In the genomic region with DNA sequence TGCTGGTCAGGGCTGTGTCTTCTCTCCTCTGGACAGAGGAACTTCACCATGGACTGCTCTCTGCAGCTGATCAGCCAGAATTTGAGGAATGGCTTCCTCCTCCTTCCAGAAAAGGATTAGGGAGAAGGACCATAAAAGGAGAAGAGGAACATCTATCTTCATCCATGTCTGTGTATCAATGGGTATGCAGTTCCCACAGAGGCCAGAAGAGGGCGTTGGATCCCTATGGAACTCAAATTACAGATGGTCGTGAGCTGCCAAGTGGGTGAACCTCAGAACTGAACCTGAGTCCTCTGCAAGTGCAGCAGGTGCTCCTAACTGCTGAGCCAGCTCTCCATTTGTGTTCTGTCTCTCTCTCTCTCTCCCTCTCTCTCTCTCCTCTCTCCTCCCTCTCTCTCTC, we compare ENCODE assay signal across 23 mouse cellular contexts. TPM values are rescaled to one million over a fixed set of nuclear protein-coding genes. Genes with fewer than 3 reads are reported as not detected.
DNase-seq lines count a peak whose midpoint lies in the region; ATAC-seq and TF ChIP-seq lines count a peak whose summit lies in the region.
"Had no signal": no experiment of that assay in that cellular context is flagged by ENCODE, and none has a peak within 500 bp of the region (broad histone marks: within the 10 kb centered on the region; RNA-seq: fewer than 3 reads in every experiment).

No protein-coding gene starts in this region.

- H3K27me3 ChIP-seq in heart, adult 2 months (ENCODE audit: control insufficient read depth, insufficient read depth, low read length) = no peaks in the 10 kb centered on the region
- H3K27me3 ChIP-seq in liver, embryonic 14.5 days (ENCODE audit: control insufficient read depth, insufficient read depth, low read length) = no peaks in the 10 kb centered on the region
- H3K27me3 ChIP-seq in liver, embryonic 11.5 days (replicated peaks; ENCODE audit: control insufficient read depth, insufficient read depth, low read length) = no peaks in the 10 kb centered on the region
- H3K27me3 ChIP-seq in ES-Bruce4 (ENCODE audit: control insufficient read depth, insufficient read depth, low read length, poor library complexity, severe bottlenecking) = no peaks in the 10 kb centered on the region
- H3K27me3 ChIP-seq: heart, embryonic 15.5 days; hindbrain, embryonic 15.5 days; kidney, embryonic 15.5 days; liver, embryonic 12.5 days; lung, embryonic 15.5 days had no signal

- no peaks in the 10 kb centered on the region for H3K79me2 ChIP-seq in heart, adult 2 months (replicated peaks; ENCODE audit: control insufficient read depth, insufficient read depth, low read length)

- ATAC-seq in liver, embryonic 14.5 days (ENCODE audit: insufficient read depth) = no peak
- no peak for ATAC-seq in liver, embryonic 11.5 days (replicated peaks; ENCODE audit: low FRiP score)
- ATAC-seq: CD4-positive, CD25-positive, alpha-beta regulatory T cell, adult 4 months; intestine, embryonic 16.5 days; liver, embryonic 12.5 days; midbrain, embryonic 16.5 days had no signal

- H3K4me3 ChIP-seq in heart, adult 2 months = no peak overlapping the region
- no peak overlapping the region for H3K4me3 ChIP-seq in liver, embryonic 14.5 days (ENCODE audit: insufficient read depth in 1 of 2, low read depth in 2 of 2, low read length in 2 of 2)
- no peak overlapping the region for H3K4me3 ChIP-seq in liver, embryonic 11.5 days (ENCODE audit: low read depth, low read length)
- no peak overlapping the region for H3K4me3 ChIP-seq in ES-Bruce4 (ENCODE audit: low read depth, low read length)
- H3K4me3 ChIP-seq: forebrain, embryonic 10.5 days; gastrocnemius, adult 2 months; heart, embryonic 15.5 days; hindbrain, embryonic 15.5 days; kidney, embryonic 15.5 days; liver, embryonic 12.5 days; lung, embryonic 15.5 days had no signal

- H3K27ac ChIP-seq in heart, adult 2 months = no peak overlapping the region
- H3K27ac ChIP-seq in liver, embryonic 14.5 days = no peak overlapping the region
- H3K27ac ChIP-seq in liver, embryonic 11.5 days (ENCODE audit: low read depth, low read length) = no peak overlapping the region
- no peak overlapping the region for H3K27ac ChIP-seq in ES-Bruce4 (ENCODE audit: insufficient read depth, low read length)
- H3K27ac ChIP-seq: forebrain, embryonic 10.5 days; gastrocnemius, adult 2 months; heart, embryonic 15.5 days; hindbrain, embryonic 15.5 days; kidney, embryonic 15.5 days; liver, embryonic 12.5 days; lung, embryonic 15.5 days; macrophage had no signal

- no peaks in the 10 kb centered on the region for H3K36me3 ChIP-seq in heart, adult 2 months (ENCODE audit: control insufficient read depth, insufficient read depth, low read length)
- no peaks in the 10 kb centered on the region for H3K36me3 ChIP-seq in liver, embryonic 14.5 days (replicated peaks; ENCODE audit: control insufficient read depth, insufficient read depth, low read depth)
- H3K36me3 ChIP-seq in liver, embryonic 11.5 days (ENCODE audit: control insufficient read depth, insufficient read depth, low read length) = no peaks in the 10 kb centered on the region
- H3K36me3 ChIP-seq in ES-Bruce4 (ENCODE audit: control insufficient read depth, insufficient read depth, low read length, poor library complexity, severe bottlenecking) = no peaks in the 10 kb centered on the region
- H3K36me3 ChIP-seq: heart, embryonic 15.5 days; lung, embryonic 15.5 days had no signal

- WGBS in heart, adult 2 months = 58% methylated on average over 2 of the region's 2 CpGs
- WGBS in liver, embryonic 14.5 days (ENCODE audit: insufficient replicate concordance) = 49% methylated on average over 2 of the region's 2 CpGs
- WGBS in liver, embryonic 11.5 days = 63% methylated on average over 2 of the region's 2 CpGs

- intact Hi-C loops in heart, adult 2 months (cut with DNase I) = no loop called here
- intact Hi-C loops in heart, postnatal 10 days (cut with DNase I) = no loop called here

- peaks cover 2% of the 10 kb centered on the region for H3K4me1 ChIP-seq in heart, adult 2 months (ENCODE audit: control insufficient read depth, insufficient read depth, low read length)
- H3K4me1 ChIP-seq in liver, embryonic 14.5 days (replicated peaks; ENCODE audit: control insufficient read depth in 2 of 2, insufficient read depth in 2 of 2, low read length in 1 of 2) = no peaks in the 10 kb centered on the region
- H3K4me1 ChIP-seq in liver, embryonic 11.5 days (replicated peaks; ENCODE audit: control insufficient read depth, insufficient read depth, low read length) = no peaks in the 10 kb centered on the region
- no peaks in the 10 kb centered on the region for H3K4me1 ChIP-seq in ES-Bruce4 (ENCODE audit: control insufficient read depth, insufficient read depth, low read length)
- H3K4me1 ChIP-seq: heart, embryonic 15.5 days; hindbrain, embryonic 15.5 days; lung, embryonic 15.5 days had no signal

- TF ChIP-seq POLR2A in heart, adult 2 months (IDR thresholded peaks at IDR 0.05; ENCODE audit: insufficient read depth, low read depth, low read length) = no peak
- TF ChIP-seq POLR2A in ES-Bruce4 (IDR thresholded peaks at IDR 0.05; ENCODE audit: insufficient read depth, low read length) = no peak

- no peak for TF ChIP-seq EP300 in heart, adult 2 months (IDR thresholded peaks at IDR 0.05; ENCODE audit: insufficient read depth, low read depth, low read length)
- no peak for TF ChIP-seq EP300 in liver, embryonic 14.5 days (IDR thresholded peaks at IDR 0.05; ENCODE audit: low read depth)
- no peak for TF ChIP-seq EP300 in ES-Bruce4 (IDR thresholded peaks at IDR 0.05; ENCODE audit: insufficient read depth, low read depth, low read length)

- H3K4me2 ChIP-seq in liver, embryonic 14.5 days (ENCODE audit: low read depth) = no peak overlapping the region
- H3K4me2 ChIP-seq in liver, embryonic 11.5 days = no peak overlapping the region
- H3K4me2 ChIP-seq: heart, embryonic 15.5 days; hindbrain, embryonic 15.5 days; kidney, embryonic 15.5 days; liver, embryonic 12.5 days; lung, embryonic 15.5 days had no signal

- H3K9me3 ChIP-seq in liver, embryonic 14.5 days (ENCODE audit: control insufficient read depth, low read length) = no peaks in the 10 kb centered on the region
- no peaks in the 10 kb centered on the region for H3K9me3 ChIP-seq in liver, embryonic 11.5 days (ENCODE audit: control insufficient read depth, low read length)
- H3K9me3 ChIP-seq in ES-Bruce4 (replicated peaks; ENCODE audit: control insufficient read depth, insufficient read depth, low read length, poor library complexity, severe bottlenecking) = no peaks in the 10 kb centered on the region
- H3K9me3 ChIP-seq: heart, embryonic 15.5 days; hindbrain, embryonic 15.5 days; kidney, embryonic 15.5 days; lung, embryonic 15.5 days had no signal

- TF ChIP-seq CTCF in heart, adult 2 months (IDR thresholded peaks at IDR 0.05) = 0 out of 2 replicates have a peak, but pooled peaks have one; percentile 8
- TF ChIP-seq CTCF in liver, embryonic 14.5 days (IDR thresholded peaks at IDR 0.05; ENCODE audit: low read depth) = peak; percentile 42
- peak; percentile 32 for TF ChIP-seq CTCF in ES-Bruce4 (IDR thresholded peaks at IDR 0.05; ENCODE audit: low read depth, low read length)

- no peak overlapping the region for H3K9ac ChIP-seq in heart, adult 2 months (ENCODE audit: low read depth, low read length)
- H3K9ac ChIP-seq in liver, embryonic 14.5 days (replicated peaks) = no peak overlapping the region
- H3K9ac ChIP-seq in liver, embryonic 11.5 days (ENCODE audit: low read depth, low read length) = no peak overlapping the region
- H3K9ac ChIP-seq in ES-Bruce4 (ENCODE audit: low read depth, poor library complexity, severe bottlenecking) = no peak overlapping the region
- H3K9ac ChIP-seq: heart, embryonic 15.5 days; hindbrain, embryonic 15.5 days; kidney, embryonic 15.5 days; liver, embryonic 12.5 days; lung, embryonic 15.5 days had no signal

- no peak for DNase-seq in heart, adult 2 months
- no peak for DNase-seq in heart, postnatal 10 days
- DNase-seq in liver, embryonic 14.5 days (ENCODE audit: low read depth in 3 of 3, low spot score in 3 of 3) = no peak
- DNase-seq in liver, embryonic 11.5 days (ENCODE audit: low spot score) = no peak
- DNase-seq in ZHBTc4 (ENCODE audit: low read depth, low spot score) = peak; percentile 47
- DNase-seq in adrenal gland, postnatal 36 days = no peak
- DNase-seq in spleen, adult 18-20 months = no peak
- DNase-seq: adrenal gland, postnatal 25 days; cerebellum, adult 11-12 months; gastrocnemius, adult 2 months; heart, postnatal 4 days; thymus, postnatal 25 days had no signal

RNA-seq across cellular contexts. Expression of gene B3glct, which starts 15.2 kb away (rescaled TPM):
- total RNA-seq in heart, adult 2 months (2021) = 1 to 10 TPM; 4.9 to 6.4 TPM
- polyA plus RNA-seq in heart, adult 2 months (2012; rRNA removed) = 4.6 and 5.2 TPM in 2 replicates
- 1 to 10 TPM; 9.7 to 10.0 TPM for total RNA-seq in heart, postnatal 10 days (2021)
- 2.3 and 2.9 TPM in 2 replicates for polyA plus RNA-seq in liver, embryonic 14.5 days (2012; rRNA removed)
- 4.1 and 5.0 TPM in 2 replicates for polyA plus RNA-seq in liver, embryonic 14.5 days (2014; fragmentation: Nextera tagmentation; extraction: Ambion mirVana)
- polyA plus RNA-seq in liver, embryonic 11.5 days (2014; fragmentation: Nextera tagmentation; extraction: Ambion mirVana) = 13.2 and 13.4 TPM in 2 replicates
- polyA plus RNA-seq in ES-Bruce4 (2011; ENCODE audit: insufficient read depth, insufficient read length, low read depth, missing spikeins) = 14.2 and 18.5 TPM in 2 replicates
- total RNA-seq in adrenal gland, postnatal 36 days (2021) = 10 to 100 TPM; 27.3 to 28.9 TPM

RNA-seq across cellular contexts. Expression of gene Hsph1, which starts 57.0 kb away (rescaled TPM):
- 10 to 100 TPM; 62.1 to 75.7 TPM for total RNA-seq in heart, adult 2 months (2021)
- 12.6 and 14.7 TPM in 2 replicates for polyA plus RNA-seq in heart, adult 2 months (2012; rRNA removed)
- 10 to 100 TPM; 14.2 to 20.8 TPM for total RNA-seq in heart, postnatal 10 days (2021)
- polyA plus RNA-seq in liver, embryonic 14.5 days (2012; rRNA removed) = 12.6 and 33.5 TPM in 2 replicates
- 23.5 and 28.1 TPM in 2 replicates for polyA plus RNA-seq in liver, embryonic 14.5 days (2014; fragmentation: Nextera tagmentation; extraction: Ambion mirVana)
- polyA plus RNA-seq in liver, embryonic 11.5 days (2014; fragmentation: Nextera tagmentation; extraction: Ambion mirVana) = 116 and 119 TPM in 2 replicates
- polyA plus RNA-seq in ES-Bruce4 (2011; ENCODE audit: insufficient read depth, insufficient read length, low read depth, missing spikeins) = 154 and 163 TPM in 2 replicates
- total RNA-seq in adrenal gland, postnatal 36 days (2021) = 100 to 1,000 TPM in 1 of 2 experiments, 10 to 100 TPM in 1; 95.9 to 367 TPM
